Mouse (Mus musculus): ENCODE measurements around the gene Zglp1.

DNA sequence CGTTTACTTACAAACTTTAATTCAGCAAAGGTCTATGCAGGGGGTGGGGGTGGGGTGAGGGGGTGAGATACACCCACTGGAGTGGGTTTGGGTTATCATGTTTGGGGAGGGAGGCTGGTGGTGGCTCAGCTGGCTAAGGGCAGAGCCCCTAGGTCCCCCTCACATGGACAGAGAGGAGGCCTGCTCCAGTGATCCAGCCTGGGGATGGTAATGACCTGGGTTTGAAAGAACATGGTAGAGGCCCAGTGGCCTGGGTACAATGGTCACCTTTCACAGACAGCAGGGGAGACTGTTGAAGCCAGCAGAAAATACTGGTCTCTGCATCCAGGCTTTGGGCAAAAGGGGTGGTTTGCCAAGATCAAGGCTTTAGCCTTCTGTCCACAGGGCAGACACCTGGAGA is 7.3 kb upstream of the Zglp1 start:
- TF ChIP-seq ZKSCAN1 (IDR thresholded peaks at IDR 0.05; ENCODE audit: low read depth, low read length) (no peak), CTCF (IDR thresholded peaks at IDR 0.05 in 2 of 3, conservative IDR thresholded peaks at IDR 0.05 in 1 of 3; ENCODE audit: control insufficient read depth in 1 of 3, insufficient read depth in 1 of 3, low read depth in 2 of 3, low read length in 3 of 3, poor library complexity in 1 of 3, severe bottlenecking in 1 of 3) (no peak), ZNF384 (IDR thresholded peaks at IDR 0.05; ENCODE audit: low read depth, low read length) (no peak), TCF12 (IDR thresholded peaks at IDR 0.05; ENCODE audit: low read depth, low read length) (no peak), GATA1 (IDR thresholded peaks at IDR 0.05; ENCODE audit: low read depth, low read length) (no peak), POLR2AphosphoS5 (IDR thresholded peaks at IDR 0.05; ENCODE audit: borderline replicate concordance, low read depth, low read length) (no peak), CHD1 (IDR thresholded peaks at IDR 0.05; ENCODE audit: low read depth, low read length) (no peak), JUND (IDR thresholded peaks at IDR 0.05; ENCODE audit: low read depth, low read length) (no peak), HCFC1 (IDR thresholded peaks at IDR 0.05; ENCODE audit: low read depth, low read length) (no peak), TAL1 (IDR thresholded peaks at IDR 0.05; ENCODE audit: low read length) (no peak), USF1 (IDR thresholded peaks at IDR 0.05; ENCODE audit: low read depth, low read length) (no peak), EP300 (IDR thresholded peaks at IDR 0.05; ENCODE audit: low read depth in 1 of 2, low read length in 2 of 2) (no peak), ZMIZ1 (IDR thresholded peaks at IDR 0.05; ENCODE audit: low read depth, low read length) (no peak), NELFE (IDR thresholded peaks at IDR 0.05; ENCODE audit: low read depth, low read length) (no peak)

All from MEL (cell line).